Mouse (Mus musculus): Measurements from ENCODE around the gene 3110082I17Rik.

- TF ChIP-seq CTCF (IDR thresholded peaks at IDR 0.05; ENCODE audit: low read depth) = no peak
- no peak for TF ChIP-seq EP300 (optimal IDR thresholded peaks at IDR 0.05)
Measured at GRCm38 (mm10) chr5:139338403-139338802, 121.9 kb downstream of the 3110082I17Rik start.

All from stomach, postnatal 0 days (tissue).